Mouse (Mus musculus) midbrain, embryonic 11.5 days (tissue): ENCODE measurements at regions not wholly inside any gene's neighbourhood (a gene's known extent, or its start where the extent isn't known, plus 50 kb on each side); places are given as distances from the start of the nearest gene placed in this dataset.
"Not testable (repeated sequence)": the region's sequence is repeated elsewhere in the genome, so short reads cannot be mapped to it uniquely, and the experiment has no call there.

Experiments used
- ATAC-seq: fragments of 200-750 bp; cut with Nextera tagmentation; 2 replicates; pipeline ENCODE4 v1.8.0; 2017; ENCODE audit warnings: moderate TSS enrichment, moderate library complexity; ENCODE audit not compliant: low FRiP score
- DNase-seq: peaks from one replicate; pipeline ENCODE4 v3.0.0; 2015; ENCODE audit warnings: low spot score; ENCODE audit errors: missing footprints
- H3K27ac ChIP-seq: fragments of 300-500 bp; sonication (generic); 2 replicates; pipeline ENCODE4 v1.5.1; 2014; ENCODE audit warnings: low read depth, low read length
- H3K27me3 ChIP-seq: fragments of 300-500 bp; sonication (generic); 2 replicates; pipeline ENCODE4 v1.6.1; 2014; ENCODE audit warnings: mild to moderate bottlenecking, low read length, moderate library complexity, mixed read lengths; ENCODE audit not compliant: control insufficient read depth, insufficient read depth
- H3K36me3 ChIP-seq: fragments of 300-500 bp; sonication (generic); 2 replicates; pipeline ENCODE4 v1.6.1; 2014; ENCODE audit warnings: mild to moderate bottlenecking, low read length, moderate library complexity, mixed read lengths; ENCODE audit not compliant: control insufficient read depth, insufficient read depth
- H3K4me1 ChIP-seq: fragments of 300-500 bp; sonication (generic); 2 replicates; pipeline ENCODE4 v1.6.1; 2014; ENCODE audit warnings: low read length; ENCODE audit not compliant: control insufficient read depth, insufficient read depth
- H3K4me2 ChIP-seq: fragments of 300-500 bp; sonication (generic); 2 replicates; pipeline ENCODE4 v1.6.1; 2014; ENCODE audit warnings: mild to moderate bottlenecking, moderate library complexity
- H3K4me3 ChIP-seq: fragments of 300-500 bp; sonication (generic); 2 replicates; pipeline ENCODE4 v1.5.1; 2014; ENCODE audit warnings: low read depth, low read length
- H3K9ac ChIP-seq: fragments of 300-500 bp; sonication (generic); 2 replicates; pipeline ENCODE4 v1.6.1; 2014; ENCODE audit warnings: low read length
- H3K9me3 ChIP-seq: fragments of 300-500 bp; sonication (generic); 2 replicates; pipeline ENCODE4 v1.6.1; 2016; ENCODE audit warnings: low read length; ENCODE audit not compliant: control insufficient read depth
- WGBS: fragments of 180-500 bp; shearing (Covaris S2); extraction: QIAGEN DNeasy Blood & Tissue Kit; methylation state at CpG from one replicate; pipeline ENCODE4 v1.1.7; 2014; 5-methylcytosine and 5-hydroxymethylcytosine counted together

GRCm38 (mm10) chr15:93144264-93144663, 130.7 kb downstream of the Gxylt1 start:
- DNase-seq: no peak
- H3K4me3 ChIP-seq: no peak overlapping the region
- H3K9me3 ChIP-seq: no peaks in the 10 kb centered on the region
- no peak overlapping the region for H3K9ac ChIP-seq
- no peaks in the 10 kb centered on the region for H3K27me3 ChIP-seq
- H3K4me2 ChIP-seq: no peak overlapping the region
- ATAC-seq: no peak
- H3K4me1 ChIP-seq: peaks cover 2% of the 10 kb centered on the region
- H3K27ac ChIP-seq: no peak overlapping the region
- H3K36me3 ChIP-seq: no peaks in the 10 kb centered on the region
- 40% methylated on average over 4 of the region's 4 CpGs for WGBS

DNA sequence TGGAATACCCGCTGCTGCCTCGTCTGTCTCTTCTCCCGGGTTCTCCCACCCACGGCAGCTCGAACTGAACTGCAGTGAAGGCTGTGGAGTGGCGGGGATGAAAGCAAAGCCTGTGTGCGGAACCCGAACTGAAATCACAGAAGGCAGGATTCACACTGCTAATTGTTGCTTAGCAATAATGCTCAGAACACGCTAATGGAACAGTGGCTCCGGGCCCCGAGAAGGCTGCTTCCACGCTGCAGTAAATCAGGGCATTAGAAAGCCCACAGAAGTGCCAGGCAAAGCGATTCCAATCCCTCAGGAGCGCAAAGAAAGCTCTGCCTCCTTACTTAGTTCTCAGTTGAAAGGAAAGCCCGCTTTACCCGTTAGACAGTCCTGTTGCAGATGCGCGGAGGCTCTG, 141.6 kb downstream of the Gxylt1 start:
- H3K9me3 ChIP-seq: no peaks in the 10 kb centered on the region
- no peaks in the 10 kb centered on the region for H3K4me1 ChIP-seq
- H3K9ac ChIP-seq: no peak overlapping the region
- no peaks in the 10 kb centered on the region for H3K36me3 ChIP-seq
- H3K4me3 ChIP-seq: no peak overlapping the region
- no peak overlapping the region for H3K4me2 ChIP-seq
- WGBS: 75% methylated on average over 18 of the region's 18 CpGs
- ATAC-seq (no peak), DNase-seq (no peak)
- H3K27ac ChIP-seq: no peak overlapping the region
- no peaks in the 10 kb centered on the region for H3K27me3 ChIP-seq

DNA sequence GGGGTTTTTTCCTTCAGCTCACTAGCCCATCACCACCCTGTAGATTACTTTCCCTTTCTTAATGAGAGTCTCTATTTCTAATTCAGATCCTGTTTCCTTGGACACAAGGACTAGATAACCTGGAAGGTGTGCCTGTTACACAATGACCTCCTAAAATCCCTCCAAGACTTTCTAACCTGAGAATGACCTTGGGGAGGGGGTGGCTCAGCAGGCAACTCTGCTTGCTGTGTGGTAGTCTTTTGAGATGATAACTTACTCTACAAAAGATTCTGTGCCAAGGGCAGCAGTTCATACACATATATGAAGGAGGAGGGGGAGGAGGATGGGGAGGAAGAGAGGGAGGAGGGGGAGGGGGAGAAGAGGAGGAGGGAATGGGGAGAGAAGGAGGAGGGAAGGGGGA, 143.9 kb downstream of the Gxylt1 start:
- Histone ChIP-seq H3K27ac (no peak overlapping the region), H3K4me3 (no peak overlapping the region), H3K27me3 (no peaks in the 10 kb centered on the region), H3K9ac (no peak overlapping the region), H3K4me1 (no peaks in the 10 kb centered on the region), H3K4me2 (no peak overlapping the region), H3K9me3 (no peaks in the 10 kb centered on the region), H3K36me3 (no peaks in the 10 kb centered on the region)
- ATAC-seq (no peak), DNase-seq (no peak)

DNA sequence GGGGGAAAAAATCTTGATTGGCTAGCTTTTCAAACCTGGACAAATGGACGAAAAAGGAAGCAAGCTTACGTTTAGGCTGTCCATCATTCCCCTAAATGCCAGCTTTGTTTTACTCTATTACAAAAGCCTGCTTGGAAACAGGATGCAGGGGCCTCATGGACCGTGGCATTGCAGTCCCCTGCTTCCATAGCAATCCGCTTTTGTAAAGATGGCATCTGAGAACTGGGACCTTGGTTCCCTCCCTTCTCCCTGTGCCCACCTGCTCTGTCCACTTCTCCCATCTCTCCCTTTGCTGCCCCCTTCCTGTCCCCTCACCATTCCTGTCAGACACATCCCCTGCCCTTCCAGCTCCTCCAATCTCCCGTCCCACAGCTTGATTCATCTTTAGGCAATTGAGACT, 149.7 kb downstream of the Gxylt1 start:
- 36% methylated on average over 5 of the region's 5 CpGs for WGBS
- 0 out of 2 replicates have a peak, but pooled peaks have one; percentile 46 for ATAC-seq
- Histone ChIP-seq H3K4me2 (no peak overlapping the region), H3K4me1 (peaks cover 5% of the 10 kb centered on the region), H3K27me3 (no peaks in the 10 kb centered on the region), H3K4me3 (no peak overlapping the region), H3K36me3 (no peaks in the 10 kb centered on the region), H3K9me3 (no peaks in the 10 kb centered on the region), H3K27ac (no peak overlapping the region), H3K9ac (no peak overlapping the region)
- no peak for DNase-seq

- DNase-seq (no peak), ATAC-seq (no peak)
- Histone ChIP-seq H3K27me3 (no peaks in the 10 kb centered on the region), H3K4me1 (peaks cover 5% of the 10 kb centered on the region), H3K27ac (no peak overlapping the region), H3K4me2 (no peak overlapping the region), H3K9ac (no peak overlapping the region), H3K36me3 (no peaks in the 10 kb centered on the region), H3K9me3 (no peaks in the 10 kb centered on the region), H3K4me3 (no peak overlapping the region)
- 76% methylated on average over 4 of the region's 4 CpGs for WGBS
Measured at GRCm38 (mm10) chr15:93121156-93121555, 153.8 kb downstream of the Gxylt1 start.

- not testable (repeated sequence) for H3K4me2 ChIP-seq, DNase-seq, H3K9me3 ChIP-seq, H3K27me3 ChIP-seq, H3K4me1 ChIP-seq, H3K4me3 ChIP-seq, H3K36me3 ChIP-seq, ATAC-seq, H3K27ac ChIP-seq, H3K9ac ChIP-seq
- WGBS: 88% methylated on average over 2 of the region's 2 CpGs
Measured at GRCm38 (mm10) chr15:93117806-93118205, 157.2 kb downstream of the Gxylt1 start.

DNA sequence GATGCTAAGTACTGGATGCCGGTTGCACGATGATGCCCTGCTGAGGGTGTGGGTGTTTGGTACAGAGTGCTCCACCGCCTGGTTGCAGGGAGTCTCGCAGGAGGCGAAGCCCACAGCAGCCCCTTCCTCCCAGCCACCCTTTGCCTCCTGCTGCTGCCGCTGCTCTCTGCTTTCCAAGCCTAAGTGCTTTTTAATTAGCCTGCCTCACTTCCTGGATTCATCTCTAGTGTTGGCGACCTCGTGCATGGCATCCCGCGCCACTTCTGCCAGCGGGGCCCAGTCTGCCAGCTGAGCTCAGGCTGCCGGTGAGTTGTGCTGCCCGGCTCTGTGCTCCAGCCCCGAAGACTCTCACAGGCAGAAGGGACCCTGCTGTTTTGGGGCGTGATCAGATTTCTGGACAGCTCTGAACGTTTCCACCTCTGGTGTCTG, 159.3 kb downstream of the Gxylt1 start:
- DNase-seq (peak; percentile 88), ATAC-seq (peak; percentile 89)
- peak overlapping the region; percentile 46 for H3K4me2 ChIP-seq
- peak overlapping the region; percentile 31; the same call in 1 of the 2 replicates for H3K9ac ChIP-seq
- H3K4me3 ChIP-seq: peak overlapping the region; percentile 17; the same call in 1 of the 2 replicates
- 8% methylated on average over 16 of the region's 16 CpGs for WGBS
- H3K4me1 ChIP-seq: peaks cover 2% of the 10 kb centered on the region; the same call in 1 of the 2 replicates
- no peaks in the 10 kb centered on the region for H3K36me3 ChIP-seq
- H3K27me3 ChIP-seq: no peaks in the 10 kb centered on the region; the same call in 1 of the 2 replicates
- H3K9me3 ChIP-seq: no peaks in the 10 kb centered on the region
- no peak overlapping the region for H3K27ac ChIP-seq

GRCm38 (mm10) chr15:93104936-93105335, 170.0 kb downstream of the Gxylt1 start:
- H3K27me3 ChIP-seq: no peaks in the 10 kb centered on the region
- no peak overlapping the region for H3K9ac ChIP-seq
- H3K4me2 ChIP-seq: no peak overlapping the region
- ATAC-seq (no peak), DNase-seq (no peak)
- no peaks in the 10 kb centered on the region for H3K36me3 ChIP-seq
- no peak overlapping the region for H3K4me3 ChIP-seq
- H3K9me3 ChIP-seq: no peaks in the 10 kb centered on the region
- H3K4me1 ChIP-seq: no peaks in the 10 kb centered on the region; the same call in 1 of the 2 replicates
- H3K27ac ChIP-seq: no peak overlapping the region
- 86% methylated on average over 4 of the region's 4 CpGs for WGBS

DNA sequence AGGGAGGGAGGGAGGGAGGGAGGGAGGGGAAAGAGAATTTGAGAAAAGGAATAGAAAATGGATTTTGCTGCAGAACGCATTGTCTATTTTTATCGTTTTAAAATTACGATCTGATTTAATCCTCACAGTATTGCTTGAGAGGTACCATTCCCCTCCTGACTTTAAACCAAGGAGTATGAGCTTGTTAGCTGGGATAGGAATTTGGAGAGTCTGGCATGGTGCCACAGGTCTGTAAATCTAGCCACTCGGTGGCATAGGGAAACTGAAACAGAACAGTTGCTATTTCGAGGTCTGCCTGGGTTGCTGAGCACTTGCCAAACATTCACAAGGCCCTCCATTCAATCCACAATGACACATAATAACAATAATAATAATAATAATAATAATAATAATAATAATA, 171.6 kb downstream of the Gxylt1 start:
- Histone ChIP-seq H3K9me3 (no peaks in the 10 kb centered on the region), H3K4me2 (no peak overlapping the region), H3K36me3 (no peaks in the 10 kb centered on the region), H3K27ac (no peak overlapping the region), H3K27me3 (no peaks in the 10 kb centered on the region), H3K4me3 (no peak overlapping the region), H3K4me1 (no peaks in the 10 kb centered on the region; the same call in 1 of the 2 replicates), H3K9ac (no peak overlapping the region)
- DNase-seq: no peak
- ATAC-seq: no peak
- 92% methylated on average over 5 of the region's 5 CpGs for WGBS

DNA sequence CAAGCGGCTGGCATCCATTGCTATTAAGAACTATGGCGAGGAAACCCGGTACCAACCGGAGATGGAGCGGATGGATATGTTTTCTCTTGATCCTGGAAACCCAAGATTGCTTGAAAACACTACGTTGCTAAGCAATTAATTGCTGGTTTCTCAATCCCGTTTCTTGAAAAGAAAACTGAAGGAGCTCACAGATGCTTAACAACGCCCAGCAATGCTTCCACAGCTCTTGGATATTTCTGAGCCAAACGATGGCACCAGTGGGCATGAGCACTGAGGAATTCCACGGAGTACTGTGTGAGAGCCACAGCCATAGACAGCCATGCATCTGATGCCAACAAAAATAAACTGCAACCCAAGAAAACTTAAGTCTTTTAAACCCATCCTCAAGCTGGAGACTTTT, 173.1 kb downstream of the Gxylt1 start:
- ATAC-seq: no peak
- Histone ChIP-seq H3K36me3 (no peaks in the 10 kb centered on the region), H3K4me3 (no peak overlapping the region), H3K9ac (no peak overlapping the region), H3K9me3 (no peaks in the 10 kb centered on the region), H3K27ac (no peak overlapping the region), H3K27me3 (no peaks in the 10 kb centered on the region), H3K4me1 (no peaks in the 10 kb centered on the region; the same call in 1 of the 2 replicates), H3K4me2 (no peak overlapping the region)
- no peak for DNase-seq
- WGBS: 89% methylated on average over 10 of the region's 10 CpGs
